Mouse (Mus musculus) liver, embryonic 14.5 days (tissue): ENCODE results near the gene Fam185a. TPM values are rescaled to one million over a fixed set of nuclear protein-coding genes. Genes with fewer than 3 reads are reported as not detected.

ENCODE experiments used
- ATAC-seq: fragments of 200-750 bp; cut with Nextera tagmentation; 2 replicates; pipeline ENCODE4 v1.8.0; 2017; ENCODE audit warnings: moderate number of reproducible peaks, mild to moderate bottlenecking, moderate library complexity; ENCODE audit not compliant: insufficient read depth
- DNase-seq, 3 experiments: peaks; one replicate each; pipeline ENCODE4 v3.0.0-alpha.2; 2012 to 2013; ENCODE audit warnings: low read depth in 3 of 3, low spot score in 3 of 3
- H3K27ac ChIP-seq: fragments of 300-500 bp; sonication (generic); 2 replicates; pipeline ENCODE4 v1.5.1; 2014; ENCODE audit warnings: moderate library complexity, mild to moderate bottlenecking, control low read depth, inconsistent platforms
- H3K27me3 ChIP-seq: fragments of 300-500 bp; sonication (generic); 2 replicates; pipeline ENCODE4 v1.6.1; 2014; ENCODE audit warnings: mild to moderate bottlenecking, low read length, moderate library complexity; ENCODE audit not compliant: control insufficient read depth, insufficient read depth
- H3K36me3 ChIP-seq: fragments of 300-500 bp; sonication (generic); replicated peaks from 2 replicates; pipeline ENCODE4 v1.6.1; 2014; ENCODE audit warnings: low read depth; ENCODE audit not compliant: control insufficient read depth, insufficient read depth
- H3K4me1 ChIP-seq, 2 experiments: fragments of 200-500 bp in 1 of 2; fragments of 300-500 bp in 1 of 2; sonication (generic) in 1 of 2; replicated peaks; 2 replicates each; pipeline ENCODE4 v1.6.1; 2012 to 2014; ENCODE audit warnings: antibody characterized with exemption in 1 of 2, inconsistent platforms in 1 of 2, low read length in 1 of 2; ENCODE audit not compliant: control insufficient read depth in 2 of 2, insufficient read depth in 2 of 2
- H3K4me2 ChIP-seq: fragments of 300-500 bp; sonication (generic); 2 replicates; pipeline ENCODE4 v1.6.1; 2014; ENCODE audit warnings: low read depth, mild to moderate bottlenecking, control low read depth, moderate library complexity
- H3K4me3 ChIP-seq, 2 experiments: fragments of 200-500 bp in 1 of 2; fragments of 300-500 bp in 1 of 2; sonication (generic) in 1 of 2; 2 replicates each; pipeline ENCODE4 v1.5.1; 2012 to 2014; ENCODE audit warnings: low read depth in 2 of 2, low read length in 2 of 2, mild to moderate bottlenecking in 2 of 2, control low read depth in 1 of 2, inconsistent platforms in 1 of 2, moderate library complexity in 1 of 2; ENCODE audit not compliant: insufficient read depth in 1 of 2
- H3K9ac ChIP-seq: fragments of 300-500 bp; sonication (generic); replicated peaks from 2 replicates; pipeline ENCODE4 v1.6.1; 2014; ENCODE audit warnings: mild to moderate bottlenecking, control low read depth, moderate library complexity
- H3K9me3 ChIP-seq: fragments of 300-500 bp; sonication (generic); 2 replicates; pipeline ENCODE4 v1.6.1; 2016; ENCODE audit warnings: low read length, mixed read lengths; ENCODE audit not compliant: control insufficient read depth
- CTCF ChIP-seq: IDR thresholded peaks from 2 replicates; pipeline ENCODE4 v1.5.1; 2016; ENCODE audit warnings: antibody characterized with exemption, low read depth, control low read depth
- EP300 ChIP-seq: IDR thresholded peaks from 2 replicates; pipeline ENCODE4 v1.6.1; 2016; ENCODE audit warnings: antibody characterized with exemption, low read depth
- WGBS: fragments of 180-500 bp; shearing (Covaris S2); extraction: QIAGEN DNeasy Blood & Tissue Kit; methylation state at CpG from one replicate; pipeline ENCODE4 v1.1.7; 2014; ENCODE audit not compliant: insufficient replicate concordance; 5-methylcytosine and 5-hydroxymethylcytosine counted together
- polyA plus RNA-seq, 2 experiments: library from polyadenylated mRNA; depleted of rRNA in 1 of 2; stranded (reverse) in 1 of 2; unstranded in 1 of 2; fragments of >200 nt; fragmentation: Nextera tagmentation in 1 of 2; extraction: Ambion mirVana in 1 of 2; gene quantifications; 2 replicates each; pipeline versions ENCODE4 v1.2.1 to v1.2.3; 2012 to 2014

Gene Fam185a
- polyA plus RNA-seq, 2 experiments = 1.8 to 2.8 TPM

DNA sequence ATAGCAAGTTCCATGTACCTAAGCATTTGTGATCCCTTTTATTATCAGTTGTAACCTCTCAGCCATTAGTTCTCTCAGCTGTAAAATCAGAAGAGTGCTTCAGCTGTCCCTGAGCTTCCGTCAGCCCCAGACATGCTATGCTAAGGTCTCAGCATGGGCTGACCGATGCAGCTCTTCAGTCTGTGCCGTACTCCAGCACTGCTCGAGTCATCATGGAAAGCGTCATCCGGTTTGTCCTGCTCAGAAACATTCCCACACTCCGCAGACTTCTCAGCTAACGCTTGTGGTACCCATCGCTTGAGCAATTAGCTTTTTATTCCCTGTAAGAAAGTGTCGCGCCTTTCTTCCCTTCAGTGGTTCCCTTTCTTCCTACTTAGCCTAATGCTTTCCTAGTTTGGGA, 74.2 kb downstream of the Fam185a start:
- no peak overlapping the region for H3K4me3 ChIP-seq
- TF ChIP-seq CTCF = no peak
- TF ChIP-seq EP300 = no peak
- H3K27me3 ChIP-seq = no peaks in the 10 kb centered on the region
- ATAC-seq = no peak
- H3K9ac ChIP-seq = no peak overlapping the region
- H3K36me3 ChIP-seq = no peaks in the 10 kb centered on the region
- no peak for DNase-seq
- 75% methylated on average over 11 of the region's 11 CpGs for WGBS
- no peaks in the 10 kb centered on the region for H3K4me1 ChIP-seq
- H3K4me2 ChIP-seq = no peak overlapping the region
- H3K9me3 ChIP-seq = no peaks in the 10 kb centered on the region
- no peak overlapping the region for H3K27ac ChIP-seq

GRCm38 (mm10) chr5:21500133-21500532, 75.4 kb downstream of the Fam185a start:
- TF ChIP-seq EP300 = no peak
- no peak for TF ChIP-seq CTCF
- no peak overlapping the region for H3K27ac ChIP-seq
- WGBS = 72% methylated on average over 10 of the region's 10 CpGs
- H3K36me3 ChIP-seq = no peaks in the 10 kb centered on the region
- H3K9ac ChIP-seq = no peak overlapping the region
- no peak for ATAC-seq
- H3K4me1 ChIP-seq = no peaks in the 10 kb centered on the region
- H3K4me2 ChIP-seq = no peak overlapping the region
- no peak for DNase-seq
- no peaks in the 10 kb centered on the region for H3K27me3 ChIP-seq
- H3K4me3 ChIP-seq = no peak overlapping the region
- H3K9me3 ChIP-seq = no peaks in the 10 kb centered on the region

GRCm38 (mm10) chr5:21500941-21501340, 76.2 kb downstream of the Fam185a start:
- H3K36me3 ChIP-seq = no peaks in the 10 kb centered on the region
- H3K9me3 ChIP-seq = no peaks in the 10 kb centered on the region
- no peak for TF ChIP-seq EP300
- no peak for TF ChIP-seq CTCF
- no peaks in the 10 kb centered on the region for H3K27me3 ChIP-seq
- no peak overlapping the region for H3K4me2 ChIP-seq
- 78% methylated on average over 2 of the region's 2 CpGs for WGBS
- H3K4me3 ChIP-seq = no peak overlapping the region
- no peak for DNase-seq
- H3K4me1 ChIP-seq = no peaks in the 10 kb centered on the region
- H3K27ac ChIP-seq = no peak overlapping the region
- ATAC-seq = no peak
- H3K9ac ChIP-seq = no peak overlapping the region

DNA sequence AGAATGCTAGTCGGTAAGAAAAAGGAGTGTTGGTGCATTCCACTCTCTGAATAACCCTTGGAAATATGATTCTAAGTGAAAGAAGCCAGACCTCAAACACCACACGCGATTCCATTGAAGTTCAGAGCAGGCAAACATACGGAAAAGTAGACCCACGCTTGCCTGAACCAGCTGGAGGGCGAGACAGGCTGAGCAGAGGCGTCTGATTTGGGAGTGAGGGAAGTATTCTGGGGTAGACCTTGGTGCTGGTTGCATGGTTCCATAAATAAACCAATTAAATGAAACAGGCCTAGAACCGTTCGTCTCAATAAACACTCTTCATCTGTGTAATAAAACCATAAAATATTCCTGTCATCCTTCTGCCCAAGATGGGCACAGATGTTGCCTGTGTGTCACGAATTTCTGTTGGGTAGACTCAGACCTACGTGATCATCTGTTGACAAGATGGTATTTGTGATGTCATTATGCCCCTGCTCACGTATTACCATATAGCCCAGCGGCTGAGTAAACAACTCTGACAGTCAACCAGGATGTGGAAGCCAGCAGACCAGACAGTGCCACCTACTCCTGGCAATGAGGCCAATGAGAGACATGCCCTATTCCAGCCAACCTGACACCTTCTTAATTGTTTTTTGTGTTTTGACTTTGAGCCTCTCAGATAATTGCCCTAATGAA, 78.3 kb downstream of the Fam185a start:
- no peak for DNase-seq
- TF ChIP-seq EP300 (no peak), CTCF (no peak)
- H3K4me2 ChIP-seq = no peak overlapping the region

DNA sequence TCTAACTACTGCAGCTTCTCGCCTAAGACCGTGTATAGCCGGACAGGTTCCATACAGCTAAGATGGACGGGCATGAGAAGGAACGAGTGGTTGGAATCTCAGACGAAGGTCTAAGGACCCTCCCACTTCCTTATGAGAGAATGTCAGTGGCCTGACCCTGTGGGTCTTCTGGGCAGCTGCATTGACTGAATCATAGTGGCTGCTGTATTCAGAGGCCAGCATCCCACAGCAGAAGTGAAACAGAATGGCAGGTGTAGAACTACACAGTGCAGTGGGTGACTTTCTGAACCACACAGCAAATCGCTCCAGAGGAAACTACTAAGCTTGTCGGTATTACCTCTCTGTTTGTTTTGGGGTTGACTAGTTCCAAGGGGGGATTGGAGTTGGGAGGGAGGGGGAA, 80.4 kb downstream of the Fam185a start:
- Histone ChIP-seq H3K9ac (no peak overlapping the region), H3K4me3 (no peak overlapping the region), H3K27me3 (no peaks in the 10 kb centered on the region), H3K4me2 (no peak overlapping the region), H3K9me3 (no peaks in the 10 kb centered on the region), H3K4me1 (no peaks in the 10 kb centered on the region), H3K36me3 (no peaks in the 10 kb centered on the region), H3K27ac (no peak overlapping the region)
- no peak for DNase-seq
- no peak for ATAC-seq
- WGBS = 68% methylated on average over 8 of the region's 8 CpGs
- TF ChIP-seq EP300 (no peak), CTCF (no peak)

More for the DNA sequence above, 78.3 kb downstream of the Fam185a start:
- WGBS = 66% methylated on average over 13 of the region's 13 CpGs
- no peak for ATAC-seq
- H3K9ac ChIP-seq = no peak overlapping the region
- no peaks in the 10 kb centered on the region for H3K4me1 ChIP-seq
- H3K36me3 ChIP-seq = no peaks in the 10 kb centered on the region
- H3K27me3 ChIP-seq = no peaks in the 10 kb centered on the region
- no peaks in the 10 kb centered on the region for H3K9me3 ChIP-seq
- H3K4me3 ChIP-seq = no peak overlapping the region
- H3K27ac ChIP-seq = no peak overlapping the region
